Mouse (Mus musculus): ENCODE measurements around the gene Gm12355.

The Gm12355 gene

DNA sequence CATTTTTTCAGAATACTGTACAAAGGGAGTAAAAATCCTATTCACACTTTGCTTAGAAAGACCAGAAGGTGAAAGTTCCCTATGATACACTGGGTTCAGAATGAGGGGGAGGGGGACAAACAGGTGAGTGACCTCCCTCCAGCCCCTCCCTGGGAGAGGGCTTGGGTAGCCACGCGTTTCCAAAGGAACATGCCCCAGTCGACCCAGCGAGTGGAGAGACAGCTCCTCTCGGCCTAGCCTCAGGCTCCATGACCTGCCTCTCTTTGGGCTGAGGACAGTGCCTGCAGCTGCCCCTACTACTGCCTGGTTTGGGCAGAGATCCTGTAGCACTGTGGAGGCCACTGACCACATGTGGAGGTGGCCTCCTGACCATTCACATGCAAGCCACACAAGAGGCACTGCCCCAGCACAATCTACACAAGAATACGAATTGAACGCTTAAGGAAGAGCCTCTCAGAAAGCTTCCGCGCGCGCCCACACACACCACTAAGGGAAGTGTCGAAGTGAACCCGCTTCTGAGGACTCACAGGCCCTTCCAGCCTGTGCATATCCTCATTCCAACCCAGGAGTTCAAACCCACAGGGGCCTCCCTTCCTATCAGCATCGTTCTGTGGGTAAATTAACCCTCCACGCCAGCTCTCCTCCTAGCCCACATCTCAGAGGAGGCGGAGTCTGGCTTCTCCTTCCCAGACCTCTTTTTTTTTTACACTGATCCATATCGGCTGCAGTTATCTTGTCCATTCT, 44.0 kb downstream of the Gm12355 start:
- DNase-seq (ENCODE audit: low spot score), result no peak

DNA sequence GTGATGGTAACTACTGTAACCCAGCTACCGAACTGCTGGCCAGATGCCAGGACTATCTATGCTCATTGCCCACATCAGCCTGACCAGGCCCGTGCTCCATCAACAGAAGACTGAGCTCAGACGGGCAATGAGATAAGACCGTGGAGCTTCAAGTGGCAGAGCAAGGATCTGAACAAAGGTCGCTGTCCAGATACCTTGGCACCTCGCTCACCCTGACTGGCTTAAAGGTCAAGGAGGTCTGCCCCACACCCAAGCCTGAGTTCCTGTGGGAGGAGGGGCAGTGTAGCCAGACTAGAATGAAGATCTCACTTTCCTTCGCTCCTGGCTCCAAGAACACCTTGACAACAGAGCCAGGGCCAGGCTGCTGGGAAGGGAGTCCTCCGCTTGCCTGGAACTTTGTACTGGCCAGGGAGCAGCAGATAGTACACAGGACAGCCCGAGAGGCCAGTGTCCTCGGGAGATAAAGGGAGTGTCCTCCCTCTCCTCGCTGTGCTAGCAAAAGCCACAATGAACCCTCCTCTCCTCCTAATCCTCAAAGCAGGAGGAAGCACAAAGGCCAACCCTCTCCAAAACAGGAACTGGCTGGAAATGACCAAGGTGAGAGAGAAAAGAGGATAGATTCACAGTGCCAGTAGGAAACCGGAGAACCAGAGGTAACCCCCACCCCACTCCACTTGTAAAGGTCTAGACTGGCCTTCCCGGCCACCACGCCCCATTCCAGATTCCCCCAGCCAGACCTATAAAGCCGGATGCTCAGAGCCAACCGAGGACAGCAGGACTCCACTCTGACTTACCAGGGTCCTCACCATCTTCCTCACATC, 45.0 kb downstream of the Gm12355 start:
- DNase-seq (ENCODE audit: low spot score), result no peak

DNA sequence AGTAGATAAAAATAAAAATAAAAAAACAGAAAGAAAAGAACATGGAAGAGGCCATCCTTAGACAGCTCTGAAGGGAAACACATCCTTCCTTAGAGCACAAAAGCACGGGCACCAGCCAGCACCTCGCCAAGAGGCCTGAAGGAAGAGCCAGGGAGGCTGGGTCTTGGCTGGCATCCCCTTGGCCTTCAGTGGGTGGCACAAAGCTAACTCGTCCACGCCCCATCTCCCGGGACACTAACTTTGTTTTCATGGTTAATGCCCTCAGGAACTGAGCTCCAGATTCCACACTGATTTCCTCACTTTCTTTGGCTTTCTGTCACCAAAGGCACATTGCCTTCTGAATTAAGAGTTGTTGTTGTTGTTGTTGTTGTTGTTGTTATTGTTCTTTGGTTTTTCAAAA, 47.7 kb downstream of the Gm12355 start:
- DNase-seq (ENCODE audit: low spot score), result no peak
